Mouse (Mus musculus) NIH3T3 (cell line): ENCODE data around the gene Foxn1.
A peak's percentile ranks its signal among the peaks of the same experiment; 100 is the strongest.

ENCODE experiments used
- DNase-seq: peaks from one replicate; pipeline ENCODE4 v3.0.0-alpha.2; 2012; ENCODE audit warnings: low read depth

Foxn1 gene

GRCm38 (mm10) chr11:78386508-78387043 is at the start of gene Foxn1:
Gene Foxn1 (minus strand): TSS chr11:78386558.
- DNase-seq: no peak

GRCm38 (mm10) chr11:78435776-78436349 is 49.5 kb upstream of the Foxn1 start:
- peak; percentile 36 for DNase-seq

GRCm38 (mm10) chr11:78434052-78434451 is 47.7 kb upstream of the Foxn1 start:
- no peak for DNase-seq

GRCm38 (mm10) chr11:78431176-78431575 is 44.8 kb upstream of the Foxn1 start:
- peak; percentile 24 for DNase-seq

- no peak for DNase-seq
These were observed 44.0 kb upstream of the Foxn1 start for GRCm38 (mm10) chr11:78430195-78430878.

GRCm38 (mm10) chr11:78428309-78428708 is 42.0 kb upstream of the Foxn1 start:
- DNase-seq: no peak

- no peak for DNase-seq
These were observed 41.3 kb upstream of the Foxn1 start for GRCm38 (mm10) chr11:78427655-78428054.

- DNase-seq: no peak
These were observed 39.2 kb upstream of the Foxn1 start for GRCm38 (mm10) chr11:78425572-78425971.

GRCm38 (mm10) chr11:78424352-78424751 is 38.0 kb upstream of the Foxn1 start:
- DNase-seq: peak; percentile 73

GRCm38 (mm10) chr11:78422055-78422819 is 35.9 kb upstream of the Foxn1 start, which contains the start of gene Slc13a2:
Gene Slc13a2 (minus strand): TSS chr11:78422217.
- DNase-seq: no peak

- DNase-seq: no peak
These were observed 35.0 kb upstream of the Foxn1 start for GRCm38 (mm10) chr11:78421201-78422009.

GRCm38 (mm10) chr11:78420263-78420889 is 34.0 kb upstream of the Foxn1 start:
- DNase-seq: no peak

GRCm38 (mm10) chr11:78416854-78417253 is 30.5 kb upstream of the Foxn1 start:
- DNase-seq: no peak

GRCm38 (mm10) chr11:78412861-78413260 is 26.5 kb upstream of the Foxn1 start:
- peak; percentile 36 for DNase-seq

- no peak for DNase-seq
These were observed 26.0 kb upstream of the Foxn1 start for GRCm38 (mm10) chr11:78412324-78412850.

- DNase-seq: no peak
These were observed 25.4 kb upstream of the Foxn1 start for GRCm38 (mm10) chr11:78411606-78412323.

GRCm38 (mm10) chr11:78408256-78409240 is 22.2 kb upstream of the Foxn1 start:
- no peak for DNase-seq

GRCm38 (mm10) chr11:78402062-78402461 is 15.7 kb upstream of the Foxn1 start:
- no peak for DNase-seq

GRCm38 (mm10) chr11:78401469-78401868 is 15.1 kb upstream of the Foxn1 start:
- DNase-seq: no peak
